17 mouse cellular contexts compared by ENCODE assay signal in the genomic region with DNA sequence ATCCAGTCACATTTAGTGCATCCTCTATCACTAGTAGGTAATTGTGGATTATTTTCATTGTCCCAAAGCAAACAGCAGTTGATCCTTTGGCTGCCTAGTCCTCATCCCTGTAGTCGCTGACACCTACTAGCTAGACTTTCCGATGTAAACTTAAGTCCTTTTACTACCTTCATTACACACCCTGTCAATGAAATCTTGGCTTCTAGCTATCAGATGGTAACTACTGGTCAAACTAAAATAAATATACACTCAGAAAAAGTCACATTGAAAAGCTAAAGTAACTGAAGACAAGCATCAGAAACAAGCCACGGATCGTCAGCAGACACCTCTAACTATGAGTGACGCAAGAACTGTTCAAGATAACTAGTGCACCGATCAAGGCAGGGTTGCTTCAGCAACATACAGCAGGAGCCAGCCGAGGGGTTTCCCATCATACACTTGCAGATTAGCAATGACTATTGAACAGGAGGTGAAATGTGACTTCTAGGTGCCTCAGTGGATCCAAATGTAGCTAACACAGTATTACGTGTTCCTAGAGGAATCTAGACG.
"Had no signal": no experiment of that assay in that cellular context is flagged by ENCODE, and none has a peak within 500 bp of the region (broad histone marks: within the 10 kb centered on the region; RNA-seq: fewer than 3 reads in every experiment).

No protein-coding gene starts in this region.

- H3K9me3 ChIP-seq: limb, embryonic 15.5 days; liver, embryonic 12.5 days; midbrain, embryonic 10.5 days; midbrain, embryonic 12.5 days; neural tube, embryonic 13.5 days; neural tube, embryonic 15.5 days had no signal

- H3K4me3 ChIP-seq: limb, embryonic 15.5 days; liver, embryonic 12.5 days; midbrain, embryonic 10.5 days; midbrain, embryonic 12.5 days; myocyte; neural tube, embryonic 13.5 days; neural tube, embryonic 15.5 days had no signal

- ATAC-seq: liver, embryonic 12.5 days; midbrain, embryonic 16.5 days had no signal

- H3K27me3 ChIP-seq: limb, embryonic 15.5 days; midbrain, embryonic 12.5 days; neural tube, embryonic 15.5 days had no signal

- H3K9ac ChIP-seq: limb, embryonic 15.5 days; liver, embryonic 12.5 days; liver, embryonic 14.5 days; midbrain, embryonic 12.5 days; neural tube, embryonic 15.5 days had no signal

- H3K36me3 ChIP-seq: limb, embryonic 15.5 days; liver, embryonic 12.5 days; midbrain, embryonic 10.5 days; midbrain, embryonic 12.5 days; neural tube, embryonic 13.5 days; neural tube, embryonic 15.5 days had no signal

- DNase-seq: midbrain, embryonic 14.5 days; retina, postnatal 1 day; right cerebral cortex, adult 18-20 months; right cerebral cortex, postnatal 25 days; right cerebral cortex, postnatal 4 days; thymus, adult 18-20 months; thymus, postnatal 14 days; thymus, postnatal 36 days had no signal

- H3K4me1 ChIP-seq: limb, embryonic 15.5 days; liver, embryonic 12.5 days had no signal

- H3K27ac ChIP-seq: limb, embryonic 15.5 days; liver, embryonic 12.5 days; liver, embryonic 14.5 days; midbrain, embryonic 10.5 days; midbrain, embryonic 12.5 days; neural tube, embryonic 13.5 days; neural tube, embryonic 15.5 days had no signal

- H3K4me2 ChIP-seq: limb, embryonic 15.5 days; liver, embryonic 12.5 days; midbrain, embryonic 12.5 days; neural tube, embryonic 13.5 days; neural tube, embryonic 15.5 days had no signal
